Mouse (Mus musculus) forebrain, embryonic 13.5 days (tissue): Measurements from ENCODE around the gene Scnm1. TPM values are rescaled to one million over a fixed set of nuclear protein-coding genes. Genes with fewer than 3 reads are reported as not detected.
A peak's percentile ranks its signal among the peaks of the same experiment; 100 is the strongest.
"Not testable (repeated sequence)": the region's sequence is repeated elsewhere in the genome, so short reads cannot be mapped to it uniquely, and the experiment has no call there.

Experiments
- ATAC-seq: fragments of 200-750 bp; cut with Nextera tagmentation; 2 replicates; pipeline ENCODE4 v1.8.0; 2017
- H3K27ac ChIP-seq: fragments of 300-500 bp; sonication (generic); 2 replicates; pipeline ENCODE4 v1.5.1; 2015; ENCODE audit warnings: inconsistent platforms, mild to moderate bottlenecking, moderate library complexity
- H3K27me3 ChIP-seq: fragments of 300-500 bp; sonication (generic); 2 replicates; pipeline ENCODE4 v1.6.1; 2015; ENCODE audit warnings: mild to moderate bottlenecking, inconsistent platforms
- H3K36me3 ChIP-seq: fragments of 300-500 bp; sonication (generic); 2 replicates; pipeline ENCODE4 v1.6.1; 2015; ENCODE audit warnings: mild to moderate bottlenecking, inconsistent platforms; ENCODE audit not compliant: poor library complexity, severe bottlenecking
- H3K4me1 ChIP-seq: fragments of 300-500 bp; sonication (generic); 2 replicates; pipeline ENCODE4 v1.6.1; 2015; ENCODE audit warnings: inconsistent platforms
- H3K4me2 ChIP-seq: fragments of 300-500 bp; sonication (generic); 2 replicates; pipeline ENCODE4 v1.6.1; 2015; ENCODE audit warnings: inconsistent platforms, mild to moderate bottlenecking, moderate library complexity
- H3K4me3 ChIP-seq: fragments of 300-500 bp; sonication (generic); 2 replicates; pipeline ENCODE4 v1.5.1; 2015; ENCODE audit warnings: mild to moderate bottlenecking, inconsistent platforms
- H3K9ac ChIP-seq: fragments of 300-500 bp; sonication (generic); 2 replicates; pipeline ENCODE4 v1.6.1; 2015; ENCODE audit warnings: mild to moderate bottlenecking, inconsistent platforms
- H3K9me3 ChIP-seq: fragments of 300-500 bp; sonication (generic); replicated peaks from 2 replicates; pipeline ENCODE4 v1.6.1; 2016; ENCODE audit warnings: inconsistent platforms
- WGBS: fragments of 180-500 bp; shearing (Covaris S2); methylation state at CpG from one replicate; pipeline ENCODE4 v1.1.7; 2015; 5-methylcytosine and 5-hydroxymethylcytosine counted together
- polyA plus RNA-seq: library from polyadenylated mRNA; unstranded; fragments of >200 nt; fragmentation: Nextera tagmentation; extraction: Ambion mirVana; gene quantifications from 2 replicates; pipeline ENCODE4 v1.2.1, GENCODE M21; 2015

The Scnm1 gene
- polyA plus RNA-seq, 1 experiment from 2014 or later = 106 TPM

DNA sequence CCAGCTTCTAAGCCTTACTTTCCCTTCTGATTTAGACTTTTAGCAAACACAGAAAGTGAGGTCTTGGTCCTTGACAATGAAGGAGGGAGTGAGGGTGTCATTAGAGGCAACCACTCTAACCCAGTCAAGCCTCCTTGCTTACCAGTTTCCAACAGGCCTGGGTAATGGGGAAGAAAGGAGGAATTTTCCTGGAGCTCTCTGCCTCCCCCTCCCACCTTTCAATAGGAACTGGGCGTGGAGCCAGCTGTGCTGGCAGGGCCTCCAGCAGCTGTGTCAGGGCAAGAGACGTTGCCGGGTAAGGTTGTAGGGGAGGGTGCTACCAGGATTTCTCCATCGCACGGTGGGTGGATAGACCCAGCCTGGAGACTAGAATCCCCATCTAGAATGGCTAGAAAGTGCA lies 8.8 kb downstream of the Scnm1 start:
- Histone ChIP-seq H3K4me3 (no peak overlapping the region), H3K9ac (no peak overlapping the region; the same call in 1 of the 2 replicates), H3K36me3 (peaks cover 49% of the 10 kb centered on the region), H3K4me2 (no peak overlapping the region), H3K27ac (0 out of 2 replicates have a peak overlapping the region, but pooled peaks have one; percentile 63), H3K9me3 (no peaks in the 10 kb centered on the region), H3K27me3 (no peaks in the 10 kb centered on the region), H3K4me1 (peaks cover 14% of the 10 kb centered on the region)
- 19% methylated on average over 5 of the region's 5 CpGs for WGBS
- peak; percentile 60; the same call in 1 of the 2 replicates for ATAC-seq

- peaks cover 14% of the 10 kb centered on the region for H3K4me1 ChIP-seq
Measured at GRCm38 (mm10) chr3:95124246-95124645, 9.6 kb downstream of the Scnm1 start, which contains the start of gene Tmod4. Tmod4 (plus strand) TSS chr3:95124476.

DNA sequence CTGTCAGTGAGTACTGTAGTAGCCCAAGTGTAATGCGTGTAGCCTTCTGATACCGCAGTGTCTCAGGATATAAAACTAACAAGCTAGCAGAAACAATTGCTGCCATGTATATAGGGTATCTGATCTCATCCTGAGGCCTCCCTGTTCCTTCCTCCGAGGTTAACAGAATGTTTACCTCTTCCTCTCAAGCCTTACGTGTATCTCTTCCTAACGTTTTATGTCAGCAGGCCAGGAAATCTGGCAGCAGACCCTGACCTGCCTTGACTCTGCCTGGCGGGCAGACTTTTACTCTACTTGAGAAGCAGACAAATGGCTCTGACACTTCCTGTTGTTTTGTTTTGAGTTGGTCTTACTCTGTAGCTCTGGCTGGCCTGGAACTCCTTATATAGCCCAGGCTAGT lies 12.2 kb downstream of the Scnm1 start:
- H3K4me1 ChIP-seq = peaks cover 14% of the 10 kb centered on the region
- WGBS = 88% methylated on average over 6 of the region's 6 CpGs
- H3K9ac ChIP-seq = no peak overlapping the region
- no peak for ATAC-seq
- H3K4me3 ChIP-seq = no peak overlapping the region
- H3K27me3 ChIP-seq = no peaks in the 10 kb centered on the region
- H3K4me2 ChIP-seq = no peak overlapping the region
- H3K27ac ChIP-seq = no peak overlapping the region
- peaks cover 65% of the 10 kb centered on the region for H3K36me3 ChIP-seq
- no peaks in the 10 kb centered on the region for H3K9me3 ChIP-seq

More at GRCm38 (mm10) chr3:95124246-95124645, 9.6 kb downstream of the Scnm1 start, which contains the start of gene Tmod4:
- H3K27me3 ChIP-seq = no peaks in the 10 kb centered on the region
- no peaks in the 10 kb centered on the region for H3K9me3 ChIP-seq
- H3K9ac ChIP-seq = no peak within 1 kb of the TSS; the same call in 1 of the 2 replicates
- 65% methylated on average over 6 of the region's 6 CpGs for WGBS
- no peak within 1 kb of the TSS for H3K4me2 ChIP-seq
- 0 out of 2 replicates have a peak within 1 kb of the TSS, but pooled peaks have one; percentile 63 for H3K27ac ChIP-seq
- H3K4me3 ChIP-seq = no peak within 1 kb of the TSS
- peak; percentile 47; the same call in 1 of the 2 replicates for ATAC-seq
- peaks cover 49% of the 10 kb centered on the region for H3K36me3 ChIP-seq

DNA sequence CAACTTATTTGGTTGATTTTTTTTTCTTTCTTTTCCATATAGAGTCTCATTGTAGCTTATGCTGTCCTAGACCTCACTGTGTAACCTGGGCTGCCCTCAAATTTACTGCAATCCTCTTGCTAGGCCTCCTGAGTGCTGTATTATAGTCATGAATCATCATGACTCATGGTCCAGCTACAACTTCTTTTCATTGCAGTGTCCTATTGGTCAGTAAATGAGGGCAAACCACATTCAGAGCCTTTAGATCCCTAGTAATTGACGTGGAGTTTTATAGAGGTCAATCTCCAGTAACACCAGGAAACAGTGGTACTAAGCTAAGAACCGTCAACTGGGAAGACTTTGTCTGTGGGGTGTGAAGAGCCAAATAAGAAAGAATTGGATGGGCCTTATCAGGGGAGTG lies 16.1 kb downstream of the Scnm1 start:
- no peak for ATAC-seq
- H3K4me2 ChIP-seq = no peak overlapping the region
- no peak overlapping the region for H3K9ac ChIP-seq
- H3K9me3 ChIP-seq = no peaks in the 10 kb centered on the region
- no peak overlapping the region for H3K27ac ChIP-seq
- H3K4me1 ChIP-seq = no peaks in the 10 kb centered on the region; the same call in 1 of the 2 replicates
- peaks cover 77% of the 10 kb centered on the region for H3K36me3 ChIP-seq
- H3K27me3 ChIP-seq = no peaks in the 10 kb centered on the region
- no peak overlapping the region for H3K4me3 ChIP-seq
- 99% methylated on average over 2 of the region's 2 CpGs for WGBS

DNA sequence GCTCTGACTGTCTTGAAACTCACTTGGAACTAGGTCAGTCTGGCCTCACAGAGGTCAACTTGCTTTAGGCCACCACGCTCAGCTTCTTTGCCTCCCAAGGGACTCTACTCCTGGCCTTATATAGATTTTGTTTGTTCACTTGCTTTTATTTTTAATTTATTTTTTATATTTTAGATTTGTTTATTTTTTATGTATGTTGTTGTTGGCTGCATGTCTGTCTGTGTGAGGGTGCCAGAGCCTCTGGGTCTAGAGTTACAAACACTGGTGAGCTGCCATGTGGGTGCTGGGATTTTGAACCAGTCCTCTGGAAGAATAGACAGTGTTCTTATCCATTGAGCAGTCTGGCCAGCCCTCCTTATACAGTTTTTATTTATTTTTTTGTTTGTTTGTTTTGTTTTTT lies 21.1 kb downstream of the Scnm1 start:
- no peak for ATAC-seq
- peak overlapping the region; percentile 55 for H3K4me2 ChIP-seq

DNA sequence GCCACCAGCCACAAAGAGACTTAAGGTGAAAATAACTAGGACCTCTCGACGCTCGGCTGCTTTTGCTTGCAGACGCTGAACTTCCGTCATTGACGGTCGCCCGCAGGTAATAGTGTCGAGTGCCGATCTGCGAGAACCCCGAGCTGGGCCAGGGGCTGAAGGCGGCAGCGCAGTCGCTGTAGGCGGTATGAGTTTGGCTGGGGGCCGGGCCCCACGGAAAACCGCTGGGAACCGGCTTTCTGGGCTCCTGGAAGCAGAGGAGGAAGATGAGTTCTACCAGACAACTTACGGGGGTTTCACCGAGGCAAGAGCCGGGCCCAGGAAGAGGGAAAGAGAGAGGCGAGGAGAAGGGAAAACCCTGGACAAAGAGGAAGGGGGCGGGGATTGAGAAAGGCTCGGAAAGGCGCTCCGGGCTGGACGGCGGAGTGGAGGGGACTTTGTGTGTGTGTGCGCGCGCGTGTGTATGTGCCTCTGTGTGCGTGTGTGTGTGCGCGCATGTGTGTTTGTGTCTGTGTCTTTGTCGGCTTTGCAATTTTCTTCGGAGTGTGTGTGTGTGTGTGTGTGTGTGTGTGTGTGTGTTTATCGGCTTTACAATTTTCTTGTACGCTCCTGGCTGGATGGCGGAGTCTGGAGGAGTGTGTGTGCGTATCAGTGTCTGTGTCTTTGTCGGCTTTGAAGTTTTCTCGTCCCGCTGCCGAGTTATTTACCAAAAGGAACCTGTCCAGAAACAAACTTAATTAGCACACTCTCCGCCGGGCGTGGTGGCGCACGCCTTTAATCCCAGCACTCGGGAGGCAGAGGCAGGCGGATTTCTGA lies 22.7 kb downstream of the Scnm1 start, which contains the start of gene Vps72:
Vps72 (plus strand) TSS at position 112 of the 816 bp plus-strand sequence.
- Histone ChIP-seq H3K9me3 (no peaks in the 10 kb centered on the region), H3K4me3 (peak within 1 kb of the TSS; percentile 79)
- WGBS = under 1% methylated on average over 54 of the region's 54 CpGs

More for the DNA sequence above, 21.1 kb downstream of the Scnm1 start:
- peaks cover 9% of the 10 kb centered on the region for H3K4me1 ChIP-seq
- no peak overlapping the region for H3K27ac ChIP-seq
- no peaks in the 10 kb centered on the region for H3K27me3 ChIP-seq
- H3K36me3 ChIP-seq = peaks cover 27% of the 10 kb centered on the region
- H3K9me3 ChIP-seq = no peaks in the 10 kb centered on the region
- peak overlapping the region; percentile 79 for H3K4me3 ChIP-seq
- H3K9ac ChIP-seq = peak overlapping the region; percentile 44; the same call in 1 of the 2 replicates
- 100% methylated on average over 1 of the region's 1 CpGs for WGBS

DNA sequence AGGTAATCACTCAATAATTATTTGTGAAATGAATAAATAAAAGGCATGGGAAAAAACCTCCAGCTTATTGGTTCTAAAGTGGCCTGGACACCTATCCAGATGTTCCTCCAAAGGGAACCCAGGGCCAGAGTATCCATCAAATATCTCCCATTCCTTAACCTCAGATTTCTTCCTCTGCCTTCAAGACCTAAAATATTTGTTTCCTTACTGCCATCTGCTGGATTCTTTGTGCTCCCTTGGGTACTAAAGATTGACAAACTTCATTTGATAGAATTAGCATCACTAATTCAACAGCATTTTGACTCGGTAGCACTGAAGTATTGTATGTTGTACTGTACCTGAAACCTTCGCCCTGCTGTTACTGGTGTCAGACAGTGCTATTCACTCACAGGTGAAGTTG lies 25.9 kb downstream of the Scnm1 start:
- ATAC-seq = no peak
- H3K9me3 ChIP-seq = no peaks in the 10 kb centered on the region
- WGBS = 70% methylated on average over 2 of the region's 2 CpGs
- H3K36me3 ChIP-seq = 0 out of 2 replicates have a peak, but pooled peaks cover 4% of the 10 kb centered on the region
- H3K4me1 ChIP-seq = peaks cover 21% of the 10 kb centered on the region
- H3K4me2 ChIP-seq = no peak overlapping the region
- no peak overlapping the region for H3K27ac ChIP-seq
- H3K9ac ChIP-seq = no peak overlapping the region
- no peaks in the 10 kb centered on the region for H3K27me3 ChIP-seq
- no peak overlapping the region for H3K4me3 ChIP-seq

More for the DNA sequence above, 22.7 kb downstream of the Scnm1 start, which contains the start of gene Vps72:
- Histone ChIP-seq H3K36me3 (peaks cover 17% of the 10 kb centered on the region), H3K4me2 (peak within 1 kb of the TSS; percentile 55), H3K27me3 (no peaks in the 10 kb centered on the region), H3K9ac (peak within 1 kb of the TSS; percentile 84), H3K4me1 (peaks cover 9% of the 10 kb centered on the region), H3K27ac (peak within 1 kb of the TSS; percentile 98)
- ATAC-seq = peak; percentile 73

GRCm38 (mm10) chr3:95107308-95107707 lies 26.5 kb downstream of the Scnm1 start:
- H3K4me3 ChIP-seq = peak overlapping the region; percentile 100
- not testable (repeated sequence) for H3K36me3 ChIP-seq, H3K27ac ChIP-seq, H3K9ac ChIP-seq, H3K27me3 ChIP-seq, ATAC-seq, H3K9me3 ChIP-seq
- peaks cover 17% of the 10 kb centered on the region for H3K4me1 ChIP-seq
- peak overlapping the region; percentile 63 for H3K4me2 ChIP-seq

- peak within 1 kb of the TSS; percentile 100 for H3K4me3 ChIP-seq
- H3K36me3 ChIP-seq = 0 out of 2 replicates have a peak, but pooled peaks cover 7% of the 10 kb centered on the region
- H3K4me2 ChIP-seq = peak within 1 kb of the TSS; percentile 85
- peak; percentile 92 for ATAC-seq
- no peaks in the 10 kb centered on the region for H3K9me3 ChIP-seq
- H3K27me3 ChIP-seq = no peaks in the 10 kb centered on the region
- H3K27ac ChIP-seq = peak within 1 kb of the TSS; percentile 82
- H3K4me1 ChIP-seq = peaks cover 17% of the 10 kb centered on the region
- under 1% methylated on average over 51 of the region's 51 CpGs for WGBS
- peak within 1 kb of the TSS; percentile 94 for H3K9ac ChIP-seq
Measured at GRCm38 (mm10) chr3:95106338-95107117, 27.3 kb downstream of the Scnm1 start, which contains the start of gene Pip5k1a. Pip5k1a (minus strand) TSS chr3:95106930.

DNA sequence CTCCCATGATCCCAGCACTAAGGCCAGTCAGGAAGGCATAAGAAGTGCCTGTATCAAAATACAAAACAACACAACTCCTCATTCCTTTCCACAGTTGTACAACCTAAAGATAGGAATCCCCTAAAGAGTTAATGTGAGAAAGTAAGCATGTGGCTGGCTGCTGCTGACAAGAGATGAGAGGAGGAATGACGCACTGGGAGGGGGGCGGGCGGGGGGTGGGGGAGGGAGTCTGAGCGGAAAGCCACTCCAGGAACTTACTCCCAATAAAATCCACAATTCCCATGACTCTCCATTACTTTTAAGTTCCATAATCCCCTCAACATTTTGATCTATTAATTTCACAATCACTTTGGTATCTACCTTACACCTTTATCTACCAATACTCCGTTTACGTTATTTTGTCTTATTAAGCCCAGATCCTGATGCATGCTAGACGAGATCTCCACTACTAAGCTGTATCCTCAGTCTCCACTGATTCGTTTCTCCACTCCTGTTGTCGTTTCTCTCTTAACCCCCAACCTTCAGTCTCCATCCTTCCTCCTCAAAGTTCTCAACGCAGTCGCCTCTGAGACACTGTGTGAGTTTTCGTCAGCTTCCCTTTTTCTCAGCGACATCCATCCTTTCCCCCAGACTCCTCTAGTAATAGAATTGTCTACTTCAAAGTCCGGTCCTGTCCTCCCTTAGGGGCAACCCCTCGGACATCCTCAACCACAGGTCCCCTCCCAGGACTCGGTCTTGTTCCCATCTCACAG lies 28.0 kb downstream of the Scnm1 start:
- H3K9ac ChIP-seq = peak overlapping the region; percentile 94
- H3K9me3 ChIP-seq = no peaks in the 10 kb centered on the region
- 0 out of 2 replicates have a peak, but pooled peaks cover 11% of the 10 kb centered on the region for H3K36me3 ChIP-seq
- H3K4me2 ChIP-seq = peak overlapping the region; percentile 85
- peaks cover 20% of the 10 kb centered on the region for H3K4me1 ChIP-seq
- peak overlapping the region; percentile 100 for H3K4me3 ChIP-seq
- H3K27me3 ChIP-seq = no peaks in the 10 kb centered on the region
- no peak for ATAC-seq
- under 1% methylated on average over 16 of the region's 16 CpGs for WGBS
- H3K27ac ChIP-seq = peak overlapping the region; percentile 82

DNA sequence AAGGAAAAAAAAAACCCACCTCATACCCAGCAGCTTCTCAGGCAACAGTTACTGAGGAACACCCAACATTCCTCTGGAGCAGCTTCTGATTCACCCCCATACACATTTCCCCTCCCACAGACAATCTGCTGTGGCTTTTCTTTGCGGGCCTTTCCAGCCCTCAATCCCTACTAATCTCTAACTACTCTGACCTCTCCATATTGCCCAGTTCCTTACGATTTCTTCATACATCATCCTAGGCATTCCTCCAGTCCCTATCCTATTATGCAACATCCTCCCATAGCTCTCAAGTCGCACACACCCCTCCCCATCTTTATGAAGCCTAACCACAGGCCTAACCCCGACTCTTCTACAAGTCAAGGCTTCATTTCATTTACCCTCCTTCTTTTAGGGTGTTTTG lies 28.7 kb downstream of the Scnm1 start:
- Histone ChIP-seq H3K27ac (no peak overlapping the region), H3K9ac (peak overlapping the region; percentile 94), H3K36me3 (0 out of 2 replicates have a peak, but pooled peaks cover 11% of the 10 kb centered on the region), H3K4me2 (peak overlapping the region; percentile 85), H3K9me3 (no peaks in the 10 kb centered on the region), H3K27me3 (no peaks in the 10 kb centered on the region), H3K4me3 (peak overlapping the region; percentile 100), H3K4me1 (peaks cover 20% of the 10 kb centered on the region)
- ATAC-seq = no peak
- 83% methylated on average over 4 of the region's 4 CpGs for WGBS
